Mouse (Mus musculus): Measurements from ENCODE around the gene Clrn3. TPM values are rescaled to one million over a fixed set of nuclear protein-coding genes. Genes with fewer than 3 reads are reported as not detected.
"Not testable (repeated sequence)": the region's sequence is repeated elsewhere in the genome, so short reads cannot be mapped to it uniquely, and the experiment has no call there.

Gene Clrn3
- total RNA-seq (2021) (not detected), polyA plus RNA-seq (2012; rRNA removed) (not detected in 2 replicates)
- long read RNA-seq = 0 reads

DNA sequence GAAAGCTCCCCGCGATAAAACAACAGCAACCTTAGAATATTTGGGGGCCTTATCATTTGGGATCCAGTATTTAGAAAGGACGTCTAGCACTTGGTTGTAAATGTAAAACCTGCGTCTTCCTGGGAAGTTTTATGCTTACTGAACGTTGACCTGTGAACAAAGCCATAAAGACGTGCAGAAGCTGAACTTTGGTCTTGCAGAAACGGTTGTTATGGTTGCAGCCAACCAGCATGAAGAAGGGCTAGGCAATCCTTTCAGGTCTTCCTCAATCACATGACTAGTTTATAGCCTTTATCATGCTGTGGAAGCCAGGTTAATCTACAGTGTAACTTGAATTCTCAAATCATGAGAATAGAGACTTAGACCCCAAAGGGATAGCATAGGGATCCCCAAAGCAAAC lies at the start of gene Clrn3:
Gene Clrn3 (minus strand): TSS at position 140 of the 400 bp plus-strand sequence.
- DNase-seq = no peak

DNA sequence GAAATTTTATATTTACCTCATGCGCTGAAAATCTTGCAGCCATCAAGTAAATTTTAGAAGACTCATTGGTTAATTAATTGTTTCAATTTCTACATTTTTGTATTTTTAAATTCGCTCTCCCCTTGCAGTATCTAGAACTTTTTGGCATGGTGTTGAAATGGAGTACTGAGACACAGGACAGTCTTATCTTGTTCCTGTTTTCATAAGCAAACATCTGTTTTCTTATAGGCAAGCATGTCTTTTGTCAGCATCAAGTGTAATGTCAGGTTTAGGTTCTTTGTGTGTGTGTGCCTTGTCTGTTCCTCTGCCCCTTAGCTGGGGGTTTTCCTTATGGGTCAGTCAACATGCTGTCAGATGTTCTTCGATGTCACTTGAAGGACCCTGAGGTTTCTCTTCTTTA lies 47.9 kb upstream of the Clrn3 start:
- DNase-seq = no peak

DNA sequence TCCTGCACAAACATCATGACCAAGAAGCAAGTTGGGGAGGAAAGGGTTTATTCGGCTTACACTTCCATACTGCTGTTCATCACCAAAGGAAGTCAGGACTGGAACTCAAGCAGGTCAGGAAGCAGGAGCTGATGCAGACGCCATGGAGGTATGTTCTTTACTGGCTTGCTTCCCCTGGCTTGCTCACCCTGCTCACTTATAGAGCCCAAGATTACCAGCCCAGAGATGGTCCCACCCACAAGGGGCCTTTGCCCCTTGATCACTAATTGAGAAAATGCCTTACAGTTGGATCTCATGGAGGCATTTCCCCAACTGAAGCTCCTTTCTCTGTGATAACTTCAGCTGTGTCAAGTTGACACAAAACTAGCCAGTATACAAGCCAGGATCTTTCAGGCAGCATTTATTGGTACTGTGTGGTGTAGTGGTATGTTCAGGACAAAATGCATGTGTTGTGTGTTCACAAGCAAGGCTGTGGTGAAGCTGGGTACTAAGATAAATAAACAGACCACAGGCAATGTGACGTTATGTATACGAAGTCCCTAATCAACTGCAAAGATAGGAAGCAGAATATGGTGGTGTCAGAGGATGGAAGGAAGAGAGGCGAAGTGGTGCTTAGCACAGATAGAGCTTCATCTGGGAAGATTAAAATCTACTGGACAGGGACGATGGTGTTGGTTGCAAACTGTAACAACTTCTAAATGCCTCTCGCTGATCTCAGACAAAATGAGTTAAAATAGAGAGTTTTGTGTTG lies 47.0 kb upstream of the Clrn3 start:
- not testable (repeated sequence) for DNase-seq

DNA sequence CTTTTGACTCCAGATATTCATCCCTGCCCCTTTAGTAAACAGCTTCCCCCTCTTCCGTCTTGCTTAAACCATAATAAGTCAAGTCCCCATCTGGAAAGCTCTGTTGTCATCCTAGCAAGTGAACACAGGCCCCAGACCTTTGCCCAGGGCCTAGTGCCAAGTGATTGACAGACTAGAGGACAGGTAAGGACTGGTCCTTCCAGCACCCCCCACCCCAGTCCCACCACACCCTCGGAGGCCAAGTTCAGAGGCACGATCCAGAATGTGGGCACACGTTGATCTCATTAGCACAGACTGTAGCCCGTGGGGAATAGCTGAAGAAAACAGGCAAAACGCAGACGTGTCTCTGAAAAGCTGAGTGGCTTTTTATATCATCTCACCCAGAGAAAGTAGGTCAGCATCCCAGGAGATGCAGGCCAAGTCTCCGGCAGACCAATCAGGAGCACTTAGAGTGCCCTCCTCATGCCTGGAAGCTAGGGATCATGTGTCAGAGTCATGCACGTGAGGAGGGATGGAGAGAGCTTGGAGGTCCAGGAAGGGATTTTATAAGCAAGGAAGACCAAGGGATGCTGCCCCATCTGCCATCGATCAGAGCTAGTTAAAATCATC lies 43.6 kb upstream of the Clrn3 start:
- no peak for DNase-seq

DNA sequence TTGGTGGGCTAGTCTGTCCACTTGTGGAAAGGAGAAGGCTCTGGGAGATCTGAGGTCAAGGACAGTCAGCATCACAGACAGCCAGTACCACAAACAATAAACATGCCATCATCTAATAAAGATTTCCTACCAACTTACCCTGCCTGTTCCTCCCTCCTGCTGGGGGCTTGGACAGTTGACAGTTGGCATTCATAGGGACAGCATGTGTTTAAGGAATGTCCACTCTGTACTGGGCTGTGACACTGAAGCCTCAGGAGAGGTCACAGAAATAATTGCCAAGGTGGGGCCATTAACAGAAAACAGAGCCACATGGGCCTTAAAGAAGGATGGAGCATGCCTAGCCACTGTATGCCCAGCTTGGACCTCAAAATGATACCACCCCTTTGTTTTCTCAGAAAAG lies 42.9 kb upstream of the Clrn3 start:
- no peak for DNase-seq

DNA sequence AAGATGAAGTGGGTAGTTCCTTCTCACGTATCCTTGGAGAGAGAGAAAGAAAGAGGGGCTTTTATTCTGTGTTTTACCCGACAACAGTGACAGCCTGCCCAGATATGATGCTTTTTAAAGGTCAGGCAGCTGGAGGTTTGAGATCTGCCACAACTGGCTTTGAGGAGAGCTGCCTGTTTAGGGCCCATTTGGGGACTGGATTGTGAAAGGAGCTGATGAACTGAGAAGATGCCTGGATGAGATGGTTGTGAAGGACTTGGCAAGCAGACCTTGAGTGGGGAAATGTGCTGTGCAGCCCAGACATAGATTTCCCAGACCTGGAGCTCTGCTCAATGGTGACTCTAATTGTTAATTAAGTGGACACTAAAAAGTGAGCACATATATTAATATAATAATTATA lies 40.1 kb upstream of the Clrn3 start:
- DNase-seq = no peak

DNA sequence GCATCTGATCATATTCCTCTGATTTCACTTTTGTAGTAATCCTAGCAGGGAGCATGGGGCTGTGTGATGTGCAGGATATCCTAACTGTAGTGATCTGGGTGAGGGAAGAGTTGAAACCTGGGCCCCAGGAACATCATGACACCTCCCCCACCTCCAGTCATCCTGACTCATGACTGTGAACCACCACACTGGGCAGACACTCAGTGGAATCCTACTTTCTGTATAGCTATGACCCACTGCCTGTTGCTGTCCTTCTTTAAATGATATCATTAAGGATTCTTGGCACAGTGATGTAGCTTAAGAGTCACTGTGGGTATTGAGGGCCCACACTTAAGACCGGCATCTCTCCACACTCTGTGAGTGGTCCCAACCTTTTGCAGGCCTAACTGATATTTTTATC lies 39.1 kb upstream of the Clrn3 start:
- DNase-seq = peak; percentile 45

DNA sequence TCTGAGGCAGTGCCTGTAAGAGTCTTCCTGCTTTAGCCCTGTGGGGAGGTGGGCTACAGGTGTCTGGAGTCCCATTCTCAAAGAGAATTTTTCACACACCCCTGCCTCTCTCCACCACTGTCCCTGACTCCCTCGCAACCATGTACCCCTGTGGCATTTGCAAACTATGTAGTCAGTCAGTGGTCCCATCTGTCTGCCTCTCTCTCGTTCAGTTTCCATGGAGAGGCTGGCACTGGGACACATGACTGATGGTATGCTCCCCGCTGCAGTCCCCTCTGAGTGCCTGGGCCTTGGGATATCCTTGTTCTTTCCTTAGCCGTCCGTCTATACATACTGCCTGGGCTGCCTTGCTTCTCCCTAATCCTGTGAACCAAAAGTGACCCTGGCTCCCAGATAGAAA lies 37.6 kb upstream of the Clrn3 start:
- no peak for DNase-seq

DNA sequence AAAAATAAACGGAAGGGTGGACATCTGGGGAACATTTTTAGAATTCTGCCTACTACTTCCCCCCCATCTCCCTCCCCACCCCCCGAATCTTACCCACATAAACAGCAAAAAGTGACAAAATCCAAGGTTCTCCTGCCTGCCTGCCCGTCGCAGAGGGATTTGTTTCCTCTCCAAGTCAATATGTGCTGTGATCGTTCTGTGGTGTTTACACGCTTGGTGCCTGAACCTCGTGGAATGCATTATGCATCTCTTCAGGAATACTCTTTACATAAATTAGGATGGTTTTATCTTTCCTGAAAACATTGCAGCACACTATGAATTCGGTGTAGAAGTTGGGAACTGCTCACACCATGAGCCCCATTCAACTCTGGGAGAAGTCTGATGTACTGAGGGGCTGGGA lies 35.6 kb upstream of the Clrn3 start:
- no peak for DNase-seq

DNA sequence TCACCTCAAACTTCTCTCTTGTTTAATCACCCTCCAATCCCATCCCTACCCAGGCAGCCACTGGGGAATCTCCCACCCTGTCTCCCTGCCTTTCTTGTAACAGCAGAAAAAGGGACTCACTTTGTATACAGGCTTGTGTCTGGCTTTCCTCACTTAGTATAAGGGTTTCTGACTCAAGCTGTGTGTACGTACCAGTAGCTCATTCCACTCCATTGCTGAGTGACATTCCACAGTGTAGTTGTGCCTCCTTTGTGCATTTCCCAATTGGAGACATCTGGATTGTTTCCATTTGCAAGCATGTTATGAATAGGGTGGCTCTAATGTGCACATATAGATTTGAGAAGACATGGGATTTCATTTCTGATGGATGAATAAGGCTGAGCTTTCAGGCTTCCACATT lies 31.8 kb upstream of the Clrn3 start:
- DNase-seq = no peak

DNA sequence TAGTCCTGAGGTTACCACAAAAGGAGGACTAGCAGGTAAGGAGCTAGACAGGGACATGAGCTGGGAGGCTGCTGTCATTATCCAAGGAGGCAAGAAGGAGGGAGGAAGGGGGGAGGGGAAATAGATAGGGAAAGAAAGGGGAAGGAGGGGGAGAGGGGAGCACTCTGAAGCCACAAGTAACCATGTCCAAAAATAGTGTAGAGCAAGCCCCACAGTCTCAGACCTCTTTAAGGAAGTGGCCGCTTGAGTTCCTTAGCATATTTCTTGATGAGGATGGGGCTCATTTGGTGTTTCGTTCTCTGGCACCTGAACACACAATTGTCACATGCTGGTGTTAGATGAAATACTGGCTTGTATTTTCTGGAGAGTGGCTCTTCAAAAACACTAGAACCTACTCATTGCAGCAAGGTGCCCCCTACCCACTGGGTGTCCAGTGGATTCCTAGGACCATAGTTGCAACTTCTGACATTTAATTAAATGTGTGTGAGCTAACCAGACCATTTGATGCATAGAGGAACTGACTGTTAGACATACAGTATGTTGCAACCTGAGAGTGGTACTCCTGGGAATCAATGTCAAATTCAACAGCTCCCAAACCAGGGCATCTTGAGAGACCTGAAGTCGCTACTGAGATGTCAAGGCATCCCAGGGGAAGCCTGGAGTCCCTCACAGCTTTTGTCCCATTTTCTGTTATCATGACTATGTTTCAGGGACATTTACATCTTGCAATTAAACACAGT lies 28.4 kb upstream of the Clrn3 start:
- no peak for DNase-seq

DNA sequence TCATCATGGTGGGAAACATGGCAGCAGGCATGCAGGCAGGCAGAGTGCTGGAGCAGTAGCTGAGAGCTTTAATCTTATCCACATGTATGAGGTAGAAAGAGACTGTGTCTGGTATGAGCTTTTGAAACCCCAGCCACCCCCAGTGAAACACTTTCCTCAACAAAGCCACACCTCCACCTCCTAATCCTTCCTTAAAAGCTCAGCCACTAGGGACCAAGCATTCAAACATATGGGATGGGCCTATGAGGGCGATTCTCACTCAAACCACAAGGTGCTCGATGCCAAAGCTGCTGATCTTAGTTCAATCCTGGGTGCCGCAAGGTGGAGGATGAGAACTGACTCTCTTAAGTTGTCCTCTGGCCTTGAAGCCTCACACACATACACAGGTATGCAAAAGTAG lies 25.1 kb upstream of the Clrn3 start:
- no peak for DNase-seq

DNA sequence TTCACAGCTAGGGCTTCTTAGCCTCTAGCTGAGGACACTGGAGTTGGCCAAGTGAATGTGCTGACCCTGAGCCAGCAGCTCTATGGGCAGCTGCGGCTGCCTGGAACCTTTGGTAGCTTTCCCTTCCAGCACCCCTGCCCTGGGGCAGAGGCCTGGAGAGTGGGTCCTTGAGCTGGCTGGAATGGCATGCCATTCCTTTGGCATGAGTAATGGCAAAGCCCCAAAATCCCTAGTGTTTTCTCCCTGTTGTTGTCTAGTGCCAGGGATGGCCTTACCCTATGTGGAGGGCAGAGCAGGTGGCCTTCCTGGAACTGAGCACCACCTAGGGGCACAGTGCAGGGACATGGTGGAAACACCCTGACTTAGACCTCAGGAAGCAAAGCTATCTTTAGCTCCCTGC lies 23.1 kb upstream of the Clrn3 start:
- DNase-seq = peak; percentile 84

DNA sequence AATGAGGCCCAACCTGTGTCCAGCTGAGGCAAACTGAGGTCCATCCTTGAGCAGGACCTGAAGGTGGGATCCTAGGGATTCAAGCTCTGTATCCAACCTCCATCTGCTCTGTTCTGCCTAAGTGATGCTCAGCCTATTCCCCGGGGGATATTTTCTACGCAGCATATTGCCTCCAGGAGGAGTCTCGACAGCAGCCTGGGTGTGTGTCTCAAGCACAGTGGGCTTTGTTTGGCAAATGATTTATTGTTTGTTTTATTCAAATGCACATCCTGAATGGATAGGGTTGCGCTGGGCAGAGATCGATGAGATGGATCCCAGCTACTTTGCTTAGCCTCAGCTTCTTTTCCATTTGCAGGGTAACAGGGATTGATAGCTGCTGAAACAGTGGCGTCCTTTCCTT lies 20.0 kb upstream of the Clrn3 start:
- no peak for DNase-seq

DNA sequence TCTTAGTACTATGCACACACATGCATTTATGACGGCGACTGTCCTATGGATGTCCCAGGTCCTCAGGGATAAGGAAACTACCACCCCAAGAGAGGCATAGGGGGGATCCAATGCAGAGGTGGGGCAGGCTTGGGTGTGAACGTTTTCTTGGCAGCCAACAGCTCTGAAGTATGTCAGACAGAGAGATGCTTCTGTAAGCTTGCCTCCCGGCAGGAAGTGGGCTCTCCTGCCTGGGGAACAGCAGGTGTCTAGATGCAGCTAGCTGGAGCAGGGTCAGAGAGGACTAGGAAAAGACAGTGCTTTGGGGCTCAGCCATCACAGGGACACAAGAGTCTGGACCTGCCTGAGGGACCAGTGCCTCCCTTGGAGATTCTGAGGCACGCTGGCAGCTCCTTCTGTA lies 18.1 kb upstream of the Clrn3 start:
- DNase-seq = no peak

DNA sequence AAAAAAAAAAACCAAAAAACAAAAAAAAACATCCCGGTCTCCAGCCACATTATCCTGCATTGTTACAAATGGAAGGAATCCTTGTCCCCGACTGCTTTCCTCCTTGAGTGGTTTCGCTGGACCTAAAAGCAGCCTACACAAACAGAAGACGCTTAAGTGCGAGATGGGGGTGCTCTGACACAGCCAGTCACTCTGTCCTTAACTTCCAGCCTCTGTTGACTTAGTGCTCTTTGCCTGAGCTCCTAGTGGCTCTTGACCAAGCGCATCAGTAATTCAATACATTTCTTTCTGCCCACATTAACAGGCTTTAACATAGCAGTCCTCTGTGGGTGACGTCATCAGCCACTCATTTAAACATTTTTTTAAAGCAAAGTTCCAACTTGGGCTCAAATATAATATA lies 17.5 kb upstream of the Clrn3 start:
- no peak for DNase-seq

DNA sequence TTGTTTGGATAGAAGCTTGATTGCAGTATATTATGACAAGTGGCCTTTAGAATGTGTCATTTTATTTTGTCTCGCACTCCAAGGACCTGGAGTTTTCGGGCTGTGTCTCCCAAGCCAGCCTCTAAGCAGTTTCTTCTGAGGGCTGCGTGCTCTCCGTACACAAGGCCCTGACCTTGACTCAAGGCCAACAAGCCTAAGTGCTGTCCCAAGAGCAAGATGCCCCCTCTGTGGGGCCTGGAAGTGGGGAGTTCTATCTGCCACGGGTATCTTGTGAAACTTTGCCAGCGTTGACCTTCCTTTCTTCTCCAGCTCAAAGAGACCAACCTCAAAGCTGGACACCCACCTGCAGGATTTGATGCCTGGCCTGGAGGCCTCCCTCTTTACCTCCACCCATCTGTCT lies 15.9 kb upstream of the Clrn3 start:
- DNase-seq = peak; percentile 55

DNA sequence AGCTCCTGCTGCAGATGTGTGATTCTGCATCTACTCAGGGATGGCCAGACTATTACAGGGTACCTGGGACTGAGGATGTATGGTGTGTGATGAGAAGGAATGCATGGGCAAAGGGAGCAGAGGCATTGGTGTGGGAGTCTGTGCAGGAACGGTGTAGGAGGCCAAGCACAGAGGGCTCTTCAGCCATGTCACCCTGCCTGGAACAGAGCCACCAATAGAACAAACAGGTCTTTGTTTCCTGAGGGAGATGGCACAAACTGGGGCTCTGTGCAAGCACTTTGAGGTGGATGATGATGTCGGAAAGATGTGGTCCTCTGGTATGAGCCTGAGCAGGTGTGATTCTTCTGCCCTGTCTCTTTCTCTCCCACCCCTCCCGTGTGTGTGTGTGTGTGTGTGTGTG lies 14.6 kb upstream of the Clrn3 start:
- DNase-seq = no peak

DNA sequence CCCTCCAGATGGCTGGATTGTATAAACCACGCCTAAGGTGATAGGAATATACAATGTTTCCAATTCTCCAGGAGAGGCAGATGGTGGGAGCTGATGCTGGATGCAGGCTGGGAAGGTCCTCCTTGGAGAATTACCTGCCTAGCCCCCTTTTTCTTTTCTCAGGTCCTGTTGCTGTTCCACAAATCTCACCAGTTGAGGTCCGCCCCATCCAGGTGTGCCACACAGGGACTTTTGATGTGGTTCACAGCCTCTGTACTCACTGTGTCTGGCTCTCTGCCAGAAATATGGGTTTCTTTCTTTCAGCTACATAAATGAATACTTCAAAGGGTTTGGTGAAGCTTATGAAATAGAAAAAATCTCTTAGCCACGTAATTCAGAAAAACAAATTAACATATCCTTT lies 13.8 kb upstream of the Clrn3 start:
- no peak for DNase-seq

DNA sequence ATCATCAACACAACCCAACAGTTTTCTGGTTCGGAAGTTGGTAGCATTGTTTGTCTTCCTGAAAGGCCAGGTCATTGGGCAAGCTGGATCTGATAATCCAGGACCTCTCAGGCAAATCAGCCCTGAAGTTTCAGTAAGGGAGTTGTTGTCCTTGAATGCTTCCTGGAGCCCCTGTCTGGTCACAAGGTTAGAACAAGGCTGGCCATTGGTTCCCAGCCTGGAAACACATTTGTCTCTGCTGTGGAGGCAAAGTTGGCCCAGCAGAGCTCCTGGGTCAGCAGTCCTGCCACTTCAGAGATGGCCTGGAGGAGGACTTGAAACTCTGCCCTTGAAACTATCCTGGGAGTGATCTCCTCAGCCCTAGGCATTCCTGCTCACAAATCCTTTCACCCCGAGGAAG lies 11.0 kb upstream of the Clrn3 start:
- DNase-seq = peak; percentile 18

DNA sequence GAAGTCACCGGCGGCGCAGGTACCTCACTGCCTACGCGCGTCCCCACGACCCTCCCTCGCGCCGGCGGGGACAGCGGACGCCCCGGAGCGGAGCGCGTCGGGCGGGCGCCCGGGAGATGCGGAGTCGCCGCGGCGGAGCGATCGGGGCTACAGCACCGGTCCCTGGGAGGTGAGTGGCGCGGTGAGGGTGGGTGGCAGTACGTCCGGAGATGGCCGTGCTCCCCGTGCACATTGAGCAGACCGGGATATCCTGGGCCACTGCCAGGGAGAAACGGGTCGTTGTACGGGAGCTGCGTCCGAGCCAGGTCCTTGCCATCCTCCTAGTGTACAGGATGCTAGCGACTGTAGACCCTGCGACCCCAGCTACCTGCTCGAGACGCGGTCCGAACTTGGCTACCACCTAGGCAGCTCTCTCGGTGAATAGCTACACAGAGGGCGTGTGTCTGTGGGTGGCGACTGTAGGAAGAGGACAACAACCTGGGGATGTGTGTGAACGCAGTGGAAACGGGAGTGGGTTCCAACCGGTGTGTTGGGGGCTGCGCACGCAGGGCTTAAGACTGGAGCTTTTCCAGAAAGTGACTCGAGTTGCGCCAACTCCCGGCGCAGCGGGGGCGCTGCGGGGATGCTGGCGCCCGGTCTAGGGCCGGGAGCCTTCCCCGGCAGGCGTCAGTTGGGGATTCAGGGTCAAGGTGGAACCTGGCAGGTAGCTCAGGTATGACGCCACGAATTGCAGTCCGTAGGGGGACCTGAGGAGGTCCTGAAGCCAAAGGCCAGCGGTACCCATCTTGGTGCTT lies 9.7 kb upstream of the Clrn3 start:
- peak; percentile 35 for DNase-seq

DNA sequence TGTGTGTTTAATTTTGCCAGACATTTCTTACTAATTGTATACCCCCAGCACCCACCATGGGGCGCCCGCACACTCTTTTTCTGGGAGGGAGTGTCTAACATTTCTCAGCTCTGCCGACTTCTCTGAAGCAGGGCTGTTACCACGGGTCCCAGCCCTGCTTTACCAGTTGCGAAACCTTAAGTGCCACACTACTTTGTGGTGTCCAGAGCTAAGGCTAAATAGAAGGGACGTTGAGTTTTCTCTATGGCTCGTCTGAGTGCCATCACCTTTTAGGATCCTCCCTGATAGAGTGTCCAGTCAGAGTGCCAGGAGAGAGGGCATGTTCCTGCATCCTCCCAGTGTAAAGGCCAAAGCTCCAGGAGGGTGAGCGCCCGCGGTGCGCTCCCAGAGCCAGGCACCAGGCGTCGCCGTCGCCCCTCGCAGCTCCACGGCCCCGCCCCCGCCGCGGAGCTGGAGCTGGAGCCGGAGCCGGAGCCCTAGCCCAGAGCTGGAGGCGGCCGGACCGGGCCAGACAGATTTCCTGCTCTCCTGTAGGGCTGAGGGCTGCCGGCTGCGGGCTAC lies 9.0 kb upstream of the Clrn3 start, which contains the start of gene Ptpre:
Gene Ptpre (plus strand): TSS at position 141 of the 561 bp plus-strand sequence.
- peak; percentile 93 for DNase-seq

Data from adrenal gland, adult 2 months (tissue).